Mouse (Mus musculus): Measurements from ENCODE around the gene Mc3r.
A peak's percentile ranks its signal among the peaks of the same experiment; 100 is the strongest.

Gene Mc3r

GRCm38 (mm10) chr2:172248106-172248764 is at the start of gene Mc3r:
Gene Mc3r, plus strand, starts transcription at chr2:172248492.
- peak; percentile 28 for DNase-seq

DNA sequence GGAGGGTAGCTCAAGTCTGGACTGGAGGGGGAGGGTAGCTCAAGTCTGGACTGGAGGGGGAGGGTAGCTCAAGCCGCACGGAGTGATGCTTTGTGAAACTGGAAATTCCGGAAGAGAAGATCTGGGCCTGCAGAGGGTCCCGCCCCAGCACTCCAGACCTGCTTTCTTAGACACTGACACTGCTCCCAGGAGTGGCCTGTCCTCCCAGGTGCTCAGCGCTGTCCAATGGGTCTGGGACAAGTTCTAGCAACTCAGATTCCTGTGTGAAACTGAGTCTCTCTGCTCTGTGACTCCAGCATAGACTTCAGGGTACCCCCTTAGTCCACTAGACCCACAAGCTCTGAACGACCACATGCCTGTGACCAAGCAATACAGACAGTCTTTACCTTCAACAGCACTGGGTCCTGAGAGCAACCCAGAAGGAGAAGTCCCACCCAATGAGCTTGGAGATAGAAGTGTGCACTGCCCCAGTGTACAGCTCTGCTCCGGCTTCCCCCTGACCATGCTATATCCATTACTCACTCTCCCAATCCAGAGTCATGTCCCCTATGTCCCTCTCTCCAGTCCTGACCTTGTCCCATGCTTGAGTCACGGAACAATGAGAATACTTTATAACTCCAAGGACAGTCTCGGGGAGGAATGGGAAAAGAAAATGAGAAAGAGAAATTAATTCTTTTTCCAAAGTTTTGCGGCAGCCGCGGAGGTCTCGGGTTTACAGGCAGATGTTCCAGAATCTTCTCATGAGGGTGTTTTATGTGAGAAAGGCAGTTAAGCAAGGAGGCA is 46.1 kb upstream of the Mc3r start:
- no peak for DNase-seq

DNA sequence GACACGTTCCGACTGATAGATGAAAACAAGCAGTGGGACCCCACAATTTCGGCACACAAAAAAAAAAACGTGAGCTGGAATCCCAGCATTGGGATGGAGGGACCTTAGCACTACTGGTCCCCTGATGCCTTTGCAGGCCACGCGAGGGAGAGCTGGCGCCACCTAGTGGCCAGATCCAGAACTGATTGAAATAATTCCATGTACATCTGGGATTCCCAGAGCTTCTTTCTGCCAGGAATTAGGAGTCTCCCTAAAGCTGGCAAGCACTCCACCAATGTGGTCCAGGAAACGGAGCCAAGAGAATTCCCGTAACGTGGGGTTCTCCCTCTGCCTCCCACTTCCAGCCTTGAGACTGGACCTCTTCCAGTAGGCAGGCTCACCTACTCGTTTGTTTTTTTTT is 41.3 kb upstream of the Mc3r start:
- peak; percentile 33 for DNase-seq

- no peak for DNase-seq
Observed at GRCm38 (mm10) chr2:172213480-172213879, 34.8 kb upstream of the Mc3r start.

DNA sequence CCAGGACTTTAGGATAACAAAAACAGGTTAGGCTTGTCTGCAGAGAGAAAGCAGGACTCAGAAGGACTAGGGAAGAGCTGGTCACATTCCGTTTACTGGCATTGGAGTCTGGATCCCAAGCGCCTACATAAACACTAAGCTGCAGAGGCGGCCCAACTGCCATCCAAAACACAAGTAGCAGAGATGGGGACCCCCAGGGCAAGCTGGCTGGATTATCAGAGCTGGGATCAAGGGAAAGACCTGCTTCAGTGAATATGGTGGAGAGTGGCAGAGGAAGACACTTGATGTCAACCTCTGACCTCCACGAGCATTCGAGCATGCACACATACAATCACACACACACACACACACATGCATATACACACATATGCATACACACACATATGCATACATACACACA is 34.0 kb upstream of the Mc3r start:
- DNase-seq, result no peak

DNA sequence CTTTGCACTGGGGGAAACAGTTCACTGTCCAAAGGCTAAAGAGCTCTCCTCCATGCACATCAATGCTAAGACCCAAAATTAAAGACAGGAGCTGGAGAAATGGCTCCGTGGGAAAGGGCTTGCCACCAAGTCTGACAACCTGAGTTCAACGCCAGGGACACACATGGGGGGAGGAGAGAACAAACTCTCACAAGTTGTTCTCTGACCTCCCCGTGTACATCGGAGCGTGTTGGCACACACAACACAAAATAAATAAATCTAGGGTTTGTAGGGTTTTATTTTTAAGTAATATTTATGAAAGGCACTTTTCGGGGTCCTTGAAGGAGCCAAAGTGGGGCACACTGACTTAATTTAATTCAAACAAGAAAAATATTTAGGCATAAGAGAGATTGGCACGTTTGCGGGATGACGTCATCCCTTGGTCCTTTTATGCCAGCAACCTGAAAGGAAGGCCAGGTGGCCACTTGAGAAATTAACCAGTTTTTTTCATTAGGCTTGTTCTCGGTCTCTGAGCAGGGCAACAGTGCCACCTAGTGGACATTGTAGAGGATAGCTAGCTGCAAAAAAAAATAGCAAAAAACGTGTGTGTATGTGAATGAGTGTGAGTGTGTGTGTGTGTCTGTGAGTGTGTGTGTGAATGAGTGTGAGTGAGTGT is 32.7 kb upstream of the Mc3r start:
- peak; percentile 12 for DNase-seq

DNA sequence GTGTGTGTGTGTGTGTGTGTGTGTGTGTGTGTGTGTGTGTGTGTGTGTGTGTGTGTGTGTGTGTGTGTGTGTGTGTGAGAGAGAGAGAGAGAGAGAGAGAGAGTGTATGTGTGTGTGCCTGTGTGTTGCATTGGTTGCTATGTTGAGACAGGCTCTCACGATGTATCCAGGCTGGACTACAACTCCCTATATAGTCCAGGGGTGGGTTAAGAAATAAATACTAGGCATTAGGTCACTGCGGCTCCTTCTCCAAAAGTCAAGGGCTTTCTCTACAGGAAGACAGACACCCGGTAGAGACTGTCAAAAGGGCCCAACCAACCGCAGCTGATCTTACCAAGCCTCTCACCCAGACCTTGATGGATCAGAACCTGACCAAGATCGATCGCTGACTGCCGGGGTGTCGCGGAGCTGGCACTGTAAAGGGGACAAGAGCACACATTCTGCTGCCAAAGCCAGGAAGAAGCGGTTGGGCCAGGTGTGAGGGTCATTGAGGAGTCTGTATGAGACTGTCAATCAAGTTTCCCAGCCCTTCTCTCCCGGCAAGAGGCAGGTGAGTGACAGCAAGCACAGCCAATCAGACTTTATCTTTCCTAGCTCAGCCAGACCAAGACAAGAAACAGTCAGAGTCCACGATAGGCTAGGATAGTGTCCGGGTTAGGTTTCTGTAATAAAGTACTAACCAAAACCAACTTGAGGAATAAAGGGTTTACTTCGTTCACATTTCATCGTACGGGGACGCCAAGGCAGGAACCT is 32.0 kb upstream of the Mc3r start:
- DNase-seq, result no peak

- DNase-seq, result no peak
Observed at GRCm38 (mm10) chr2:172217886-172218285, 30.4 kb upstream of the Mc3r start.

DNA sequence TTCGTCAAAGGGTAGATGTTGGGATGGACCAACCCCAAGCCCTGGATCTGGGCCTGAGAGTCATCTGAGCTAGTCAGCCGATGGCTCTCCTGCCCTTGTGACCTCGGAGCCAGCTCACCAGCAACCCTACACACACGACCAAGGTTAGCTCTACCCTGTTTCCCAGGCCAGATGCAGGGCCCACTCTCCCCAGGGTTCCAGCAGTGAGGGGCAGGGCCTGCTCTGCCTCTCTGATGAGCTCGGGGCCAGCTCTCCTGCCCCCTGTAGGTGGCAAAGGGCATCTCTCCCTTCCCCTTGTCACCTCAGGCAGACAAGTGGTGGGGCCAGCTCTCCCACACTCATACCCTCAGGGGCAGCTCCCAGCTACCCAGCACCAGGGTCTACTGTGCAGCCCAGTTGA is 29.1 kb upstream of the Mc3r start:
- no peak for DNase-seq

- DNase-seq, result peak; percentile 49
Observed at GRCm38 (mm10) chr2:172221656-172222393, 26.5 kb upstream of the Mc3r start.

- no peak for DNase-seq
Observed at GRCm38 (mm10) chr2:172222394-172222785, 25.9 kb upstream of the Mc3r start.

DNA sequence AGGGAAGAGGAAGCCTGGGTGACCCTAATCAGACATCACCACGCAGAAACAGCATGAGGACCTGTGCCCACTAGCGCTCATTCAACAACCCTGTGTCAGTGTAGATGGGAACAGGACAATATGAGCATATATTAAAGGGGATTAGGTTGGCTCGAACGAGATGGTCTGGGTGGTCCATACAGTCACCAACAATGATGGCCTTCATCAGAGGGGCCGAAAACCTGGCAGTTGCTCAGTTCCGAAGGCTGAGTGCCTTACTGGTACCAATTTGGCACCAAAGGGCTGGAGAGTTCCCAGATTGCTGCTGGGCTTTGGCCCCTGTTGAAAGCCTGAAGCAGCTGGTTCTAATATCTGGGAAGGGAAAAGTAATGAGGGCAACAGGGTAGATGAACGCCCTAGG is 25.4 kb upstream of the Mc3r start:
- no peak for DNase-seq

GRCm38 (mm10) chr2:172223451-172224200 is 24.7 kb upstream of the Mc3r start:
- DNase-seq, result no peak

DNA sequence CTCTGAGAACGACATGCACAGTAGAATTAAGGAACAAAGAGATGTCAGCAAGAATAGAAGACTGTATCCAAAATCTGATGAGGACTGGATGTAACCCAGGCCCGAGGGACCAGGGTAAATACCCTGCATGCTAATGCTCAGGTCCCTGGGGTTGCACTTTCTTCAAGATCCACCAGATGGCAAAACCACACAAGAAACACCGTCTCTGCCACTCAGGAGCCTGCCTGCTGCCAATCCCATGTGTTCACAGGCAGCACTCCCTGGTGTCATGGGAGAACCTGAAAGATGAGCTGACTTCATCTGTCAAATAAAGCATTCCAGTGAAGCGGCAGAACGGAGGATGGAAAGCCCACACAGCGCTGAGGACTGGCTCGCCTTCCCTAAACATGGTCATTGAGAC is 21.3 kb upstream of the Mc3r start:
- no peak for DNase-seq

DNA sequence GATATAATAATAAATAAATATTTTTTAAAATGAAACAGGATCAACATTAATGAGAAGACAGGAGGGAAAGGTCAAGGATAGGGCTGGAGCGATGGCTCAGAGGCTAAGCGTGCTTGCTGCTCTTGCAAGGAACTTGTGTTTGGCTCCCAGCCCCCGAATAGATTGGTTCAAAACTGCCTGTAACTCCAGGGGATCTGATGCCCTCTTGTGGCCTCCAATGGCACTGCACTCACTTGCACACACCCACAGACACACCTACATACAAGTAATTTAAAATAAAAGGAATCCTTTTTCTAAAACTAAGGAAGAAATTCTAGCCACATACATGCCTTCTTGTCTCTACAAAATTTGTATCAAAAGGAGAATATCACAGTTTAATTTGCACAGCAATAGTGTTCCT is 20.5 kb upstream of the Mc3r start:
- DNase-seq, result no peak

- no peak for DNase-seq
Observed at GRCm38 (mm10) chr2:172229190-172229589, 19.1 kb upstream of the Mc3r start.

GRCm38 (mm10) chr2:172230126-172230525 is 18.2 kb upstream of the Mc3r start:
- DNase-seq, result no peak

- DNase-seq, result no peak
Observed at GRCm38 (mm10) chr2:172238220-172238619, 10.1 kb upstream of the Mc3r start.

GRCm38 (mm10) chr2:172241031-172241430 is 7.3 kb upstream of the Mc3r start:
- DNase-seq, result no peak

DNA sequence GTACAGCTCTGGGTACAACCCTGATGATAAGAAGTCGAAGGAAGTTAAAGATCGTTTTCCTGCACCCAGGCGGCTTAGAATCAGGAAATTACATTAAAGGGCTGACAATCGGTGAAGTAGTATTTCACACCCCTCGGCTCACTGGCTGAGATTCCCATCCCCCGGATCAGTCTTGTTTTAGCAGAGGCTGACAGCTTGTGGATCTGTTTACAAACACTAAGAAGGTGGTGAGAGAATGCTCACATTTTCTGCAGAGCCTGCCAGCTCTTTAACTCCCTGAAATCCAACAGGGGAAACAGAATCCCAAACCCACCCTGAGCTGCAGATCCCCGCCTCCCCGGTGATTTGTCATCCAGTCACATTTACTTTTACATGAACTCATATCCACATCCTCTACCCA is 2.8 kb upstream of the Mc3r start:
- no peak for DNase-seq

DNA sequence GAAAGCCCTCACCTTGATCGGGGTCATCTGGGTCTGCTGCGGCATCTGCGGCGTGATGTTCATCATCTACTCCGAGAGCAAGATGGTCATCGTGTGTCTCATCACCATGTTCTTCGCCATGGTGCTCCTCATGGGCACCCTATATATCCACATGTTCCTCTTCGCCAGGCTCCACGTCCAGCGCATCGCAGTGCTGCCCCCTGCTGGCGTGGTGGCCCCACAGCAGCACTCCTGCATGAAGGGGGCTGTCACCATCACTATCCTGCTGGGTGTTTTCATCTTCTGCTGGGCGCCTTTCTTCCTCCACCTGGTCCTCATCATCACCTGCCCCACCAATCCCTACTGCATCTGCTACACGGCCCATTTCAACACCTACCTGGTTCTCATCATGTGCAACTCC is 1.0 kb downstream of the Mc3r start:
- DNase-seq, result peak; percentile 14

GRCm38 (mm10) chr2:172256418-172256817 is 8.1 kb downstream of the Mc3r start:
- no peak for DNase-seq

All from thymus, postnatal 25 days (tissue).